Mouse (Mus musculus) spleen, adult 2 months (tissue): ENCODE data around the gene Krt9.

Experiments
- CTCF ChIP-seq: fragments of 200-500 bp; IDR thresholded peaks from 2 replicates; pipeline ENCODE4 v1.5.1; 2011; ENCODE audit warnings: mild to moderate bottlenecking, inconsistent platforms; ENCODE audit not compliant: insufficient read depth, insufficient read length, insufficient replicate concordance; ENCODE audit errors: extremely low read depth
- POLR2A ChIP-seq: fragments of 200-500 bp; IDR thresholded peaks from 2 replicates; pipeline ENCODE4 v1.6.1; 2011; ENCODE audit warnings: low read depth, low read length, inconsistent platforms

- TF ChIP-seq CTCF (no peak), POLR2A (no peak)
Measured at GRCm38 (mm10) chr11:100145104-100145503, 47.9 kb downstream of the Krt9 start.
